Mouse (Mus musculus) liver, adult (tissue): ENCODE results near the gene Ak4.

Source experiments
- GATA4 ChIP-seq: IDR thresholded peaks from 2 replicates; pipeline ENCODE4 v1.6.1; 2014; ENCODE audit warnings: mild to moderate bottlenecking, low read length; ENCODE audit not compliant: insufficient replicate concordance

The Ak4 gene

DNA sequence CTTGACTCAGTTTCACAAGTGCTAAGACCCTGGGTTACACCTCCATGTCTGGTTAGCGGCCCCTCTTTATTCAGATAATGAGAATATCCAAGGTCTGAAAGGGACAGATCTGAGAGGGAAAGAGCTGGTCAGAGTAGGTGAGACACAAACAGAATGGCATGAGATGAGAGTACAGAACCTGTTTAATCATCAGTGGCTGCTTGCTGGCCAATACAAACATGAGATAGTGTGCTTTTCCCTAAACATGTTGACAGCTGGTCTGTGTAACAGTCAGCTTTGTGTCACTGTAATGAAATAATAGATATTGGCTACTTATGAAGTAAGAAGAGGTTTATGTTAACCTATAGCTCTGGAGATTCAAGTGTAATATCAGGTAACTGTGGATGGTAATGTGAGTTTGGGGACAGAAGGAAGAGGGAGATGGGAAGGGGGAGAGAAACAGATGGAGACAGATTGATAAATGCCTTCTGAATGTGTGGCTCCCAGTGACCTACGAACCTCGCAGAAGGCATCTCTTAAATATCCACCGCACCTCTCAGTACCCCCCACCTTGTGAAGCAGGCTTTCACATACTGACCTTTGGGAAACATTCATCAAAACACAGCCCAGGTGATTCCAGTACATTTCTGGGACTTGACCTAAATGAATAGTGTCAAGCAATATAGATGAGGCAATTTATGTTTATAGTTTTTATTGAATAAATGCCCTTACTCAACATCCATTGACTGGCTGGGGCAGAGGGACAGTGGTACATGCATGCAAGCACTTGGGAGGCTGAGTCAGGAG lies 12.5 kb upstream of the Ak4 start:
- TF ChIP-seq GATA4: 0 out of 2 replicates have a peak, but pooled peaks have one; percentile 9

DNA sequence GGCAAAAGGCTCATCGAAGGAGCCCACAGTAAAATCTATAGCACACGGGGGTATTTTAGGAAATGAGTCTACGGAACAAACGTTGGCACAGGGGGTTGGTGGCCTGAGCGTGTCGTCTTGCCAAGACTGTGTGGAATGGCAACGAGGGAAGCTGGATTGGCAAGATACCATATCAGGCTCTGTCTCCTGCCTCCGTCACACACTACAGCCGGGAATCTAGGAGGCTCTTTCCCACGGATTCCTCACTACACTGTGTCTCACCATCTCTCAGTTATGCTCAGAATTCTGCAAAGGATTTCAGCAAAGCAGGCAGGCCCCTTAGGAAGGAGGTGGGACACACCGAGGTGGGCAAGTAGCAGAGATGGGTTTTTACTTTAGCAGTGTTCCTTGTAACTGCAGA lies 2.1 kb upstream of the Ak4 start:
- TF ChIP-seq GATA4: no peak

DNA sequence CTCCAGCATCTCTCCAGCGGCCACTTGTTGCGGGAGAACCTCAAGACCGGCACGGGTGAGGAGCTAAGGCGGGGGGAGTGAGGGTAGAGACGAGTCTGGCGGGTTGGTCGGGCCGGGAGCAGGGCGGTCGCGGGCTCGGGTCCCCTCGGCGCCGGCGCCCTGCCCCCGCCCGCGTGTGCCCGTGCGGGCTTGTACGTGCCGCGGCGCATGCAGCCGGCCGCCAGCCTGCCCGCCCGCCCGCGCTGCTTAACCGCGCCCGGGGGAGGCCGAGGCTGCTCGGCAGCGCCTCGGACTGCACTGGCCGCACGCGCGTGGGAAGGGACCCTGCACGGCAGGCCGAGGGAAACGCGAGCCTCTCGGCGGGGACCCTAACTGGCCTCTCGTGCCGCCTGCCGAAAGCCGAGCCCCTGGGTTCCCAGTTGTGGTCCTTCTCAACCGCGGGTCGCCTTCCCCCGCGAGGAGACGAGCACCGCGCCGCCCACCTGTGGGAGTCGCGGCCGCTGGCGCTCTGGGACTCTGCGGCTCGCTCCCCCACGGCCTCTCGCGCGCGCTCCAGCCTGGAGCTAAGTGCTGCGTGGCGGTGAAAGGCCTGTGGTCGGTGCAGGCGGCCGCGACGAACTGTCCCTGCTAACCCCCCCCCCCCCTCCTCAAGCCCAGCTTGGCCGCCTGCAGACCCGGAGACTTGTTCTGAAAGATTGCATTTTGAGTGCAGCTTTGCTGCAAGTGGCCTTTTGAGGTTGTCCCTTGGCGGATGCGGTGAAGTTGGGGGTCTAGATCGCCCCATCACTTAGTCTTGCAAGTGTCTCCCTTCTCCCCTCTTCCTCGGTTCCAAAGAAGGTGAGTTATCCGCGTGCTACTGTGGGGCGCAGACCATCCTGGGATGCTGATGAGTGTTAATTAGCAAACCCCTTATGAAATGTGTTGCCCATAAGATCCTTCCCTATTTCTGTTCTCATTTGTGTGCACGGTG lies 1.1 kb downstream of the Ak4 start:
- no peak for TF ChIP-seq GATA4

DNA sequence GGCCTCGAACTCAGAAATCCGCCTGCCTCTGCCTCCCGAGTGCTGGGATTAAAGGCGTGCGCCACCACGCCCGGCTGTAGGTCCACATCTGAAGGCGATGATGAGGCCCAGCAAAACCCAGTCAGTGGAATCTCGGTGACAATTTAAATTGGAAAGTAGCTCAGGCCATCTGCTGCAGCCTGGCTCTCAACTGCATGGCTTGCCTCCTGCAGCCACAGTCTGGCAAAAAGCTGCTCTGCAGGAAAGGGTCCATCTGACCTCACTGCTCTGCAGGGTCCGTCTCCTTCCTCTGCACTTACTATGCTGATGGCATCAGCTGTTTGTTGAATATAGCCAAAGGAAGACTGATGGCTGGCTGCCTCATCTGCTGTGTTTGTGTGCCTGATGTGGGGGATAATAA lies 3.9 kb downstream of the Ak4 start:
- TF ChIP-seq GATA4: no peak

DNA sequence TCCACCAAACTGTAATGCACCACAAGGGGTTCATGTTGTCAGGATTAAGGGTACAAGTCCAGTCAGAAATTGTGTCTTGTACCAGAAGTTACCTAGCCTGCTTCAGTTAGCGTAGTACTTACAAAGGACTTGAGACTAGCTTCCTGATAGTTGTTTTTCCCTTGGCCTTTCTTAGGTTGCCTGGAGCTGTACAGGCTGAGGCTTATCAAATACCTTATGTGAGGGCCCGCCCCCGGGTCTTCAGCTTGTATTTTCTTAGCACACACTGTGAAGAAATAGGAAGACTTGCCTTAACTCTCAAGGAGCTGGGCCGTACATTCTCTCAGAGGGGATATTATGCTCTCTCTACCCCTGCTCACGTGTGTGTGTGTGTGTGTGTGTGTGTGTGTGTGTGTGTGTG lies 4.5 kb downstream of the Ak4 start:
- no peak for TF ChIP-seq GATA4

DNA sequence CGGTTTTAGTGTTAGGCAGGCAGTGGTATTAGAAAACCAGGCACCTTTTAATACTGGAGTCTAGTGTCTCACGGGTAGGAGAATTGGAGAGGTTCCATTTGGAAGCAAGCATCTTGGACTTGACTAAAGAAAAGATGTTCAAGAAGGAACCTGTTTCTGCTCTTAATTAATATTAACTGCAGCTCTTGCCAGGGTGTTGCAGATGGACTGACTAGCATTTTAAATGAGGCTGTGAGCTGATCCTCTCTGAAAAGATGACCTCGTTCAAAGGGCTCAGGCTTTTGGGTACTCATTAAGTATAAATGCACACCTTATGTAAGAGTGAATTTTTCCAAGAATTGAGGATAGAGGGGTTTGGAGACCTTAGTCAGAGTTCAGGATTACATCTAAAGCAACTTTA lies 5.4 kb downstream of the Ak4 start:
- no peak for TF ChIP-seq GATA4

DNA sequence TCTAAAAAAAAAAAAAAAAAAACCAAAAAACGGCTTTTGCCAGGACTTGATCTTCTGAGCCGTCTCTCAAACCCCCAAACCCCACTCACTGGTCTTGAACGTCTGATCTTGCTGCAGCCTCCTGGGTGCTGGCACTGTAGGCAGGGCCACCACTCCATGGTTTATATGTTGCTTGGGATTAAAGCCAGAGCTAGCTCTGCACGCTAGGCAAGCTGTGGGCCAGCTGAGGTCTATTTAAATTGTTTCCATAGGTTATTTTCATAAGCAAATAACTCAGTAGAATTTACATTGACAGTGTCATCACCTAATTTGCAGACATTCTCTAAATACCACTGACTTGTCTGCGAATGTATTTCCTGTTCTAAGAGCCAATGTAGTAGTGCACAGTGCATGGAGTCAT lies 6.0 kb downstream of the Ak4 start:
- TF ChIP-seq GATA4: no peak

GRCm38 (mm10) chr4:101425666-101426065 lies 6.6 kb downstream of the Ak4 start:
- no peak for TF ChIP-seq GATA4

- no peak for TF ChIP-seq GATA4
Measured at GRCm38 (mm10) chr4:101426566-101426965, 7.5 kb downstream of the Ak4 start.

DNA sequence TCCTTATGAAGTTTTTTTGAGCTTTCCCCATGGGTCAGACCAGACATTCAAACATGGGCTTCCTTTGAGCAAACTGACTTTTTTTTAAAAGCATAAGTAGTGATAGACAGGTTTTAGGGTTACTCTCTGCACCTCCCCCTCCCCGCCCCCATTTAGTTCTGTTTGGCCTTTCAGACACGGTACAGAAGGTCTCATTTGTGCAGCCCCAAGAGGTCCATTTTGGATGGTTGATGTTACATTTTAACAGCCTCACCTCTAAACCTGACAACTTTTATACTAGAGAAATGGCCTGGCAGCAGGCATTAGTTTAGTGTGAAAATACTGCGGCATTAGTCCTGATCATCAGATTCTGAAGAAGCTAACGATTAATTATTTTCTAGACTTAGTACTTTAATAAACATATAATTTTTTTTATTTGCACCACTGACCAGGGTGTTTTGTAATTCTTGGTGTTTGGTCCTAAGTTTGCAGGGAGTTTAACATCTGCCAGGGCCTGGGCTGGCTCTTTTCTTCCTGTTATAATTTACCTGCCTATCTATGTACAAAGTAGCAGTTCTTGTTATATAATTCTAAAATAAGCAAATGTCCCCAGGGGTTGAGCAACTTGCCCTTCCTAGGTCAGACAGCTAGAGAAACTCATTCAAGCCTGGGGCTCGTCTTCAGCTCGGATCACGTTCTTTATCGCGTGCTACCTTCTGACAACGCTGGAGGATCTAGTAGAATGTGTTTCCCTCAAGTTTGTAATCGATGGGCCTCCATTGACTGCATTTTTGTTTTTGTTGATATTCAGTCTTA lies 9.0 kb downstream of the Ak4 start:
- TF ChIP-seq GATA4: no peak

DNA sequence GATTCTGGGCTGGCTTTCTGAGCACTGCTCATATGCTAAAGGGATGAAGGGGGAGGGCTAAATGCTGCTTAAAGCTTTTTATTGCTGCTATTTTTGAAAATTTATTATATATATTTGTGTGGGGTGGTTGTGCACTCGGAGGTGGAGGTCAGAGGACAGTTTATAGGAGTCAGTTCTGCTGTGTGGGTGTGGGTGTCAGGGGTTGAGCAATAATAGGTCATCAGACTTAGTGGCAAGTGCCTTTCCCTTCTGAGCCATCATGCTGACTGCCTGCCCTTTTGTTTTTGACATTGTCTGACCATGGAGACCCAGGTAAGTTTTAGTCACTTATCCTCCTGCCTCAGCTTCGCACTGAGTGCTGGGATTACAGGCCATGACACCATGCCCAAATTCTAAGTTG lies 10.0 kb downstream of the Ak4 start:
- no peak for TF ChIP-seq GATA4

GRCm38 (mm10) chr4:101430000-101430399 lies 10.9 kb downstream of the Ak4 start:
- TF ChIP-seq GATA4: no peak

- TF ChIP-seq GATA4: no peak
Measured at GRCm38 (mm10) chr4:101436761-101437512, 17.9 kb downstream of the Ak4 start.

GRCm38 (mm10) chr4:101438271-101438670 lies 19.2 kb downstream of the Ak4 start:
- TF ChIP-seq GATA4: no peak
